Mouse (Mus musculus) myocyte (in vitro differentiated cells): ENCODE results near the gene Lrrc10b.

Experiments used
- CEBPB ChIP-seq: IDR thresholded peaks from 2 replicates; pipeline ENCODE4 v1.6.1; 2011; ENCODE audit warnings: mild to moderate bottlenecking, moderate library complexity; ENCODE audit not compliant: poor library complexity, insufficient read depth, severe bottlenecking
- E2F4 ChIP-seq: IDR thresholded peaks from one replicate; pipeline ENCODE4 v1.6.1; 2011; ENCODE audit warnings: mild to moderate bottlenecking, control low read depth, moderate library complexity; ENCODE audit not compliant: insufficient read depth
- MAX ChIP-seq: IDR thresholded peaks from one replicate; pipeline ENCODE4 v1.6.1; 2011; ENCODE audit warnings: low read depth, mild to moderate bottlenecking, control low read depth
- MYOD1 ChIP-seq, 3 experiments: IDR thresholded peaks; one replicate each; pipeline ENCODE4 v1.6.1; 2011; ENCODE audit warnings: control low read depth in 2 of 3, low read depth in 2 of 3, mild to moderate bottlenecking in 2 of 3, moderate library complexity in 1 of 3; ENCODE audit not compliant: insufficient read length in 2 of 3, control insufficient read depth in 1 of 3
- POLR2A ChIP-seq: IDR thresholded peaks from one replicate; pipeline ENCODE4 v1.6.1; 2011; ENCODE audit warnings: low read depth, mild to moderate bottlenecking, control low read depth, moderate library complexity; ENCODE audit not compliant: insufficient read length
- POLR2AphosphoS2 ChIP-seq: IDR thresholded peaks from one replicate; pipeline ENCODE4 v1.6.1; 2011; ENCODE audit warnings: low read depth, control low read depth; ENCODE audit not compliant: insufficient read length
- TCF12 ChIP-seq: IDR thresholded peaks from one replicate; pipeline ENCODE4 v1.6.1; 2011; ENCODE audit warnings: mild to moderate bottlenecking, control low read depth; ENCODE audit not compliant: poor library complexity, insufficient read depth, severe bottlenecking

- no peak for TF ChIP-seq POLR2A
- no peak for TF ChIP-seq MAX
- TF ChIP-seq CEBPB = no peak
- TF ChIP-seq TCF12 = no peak
- TF ChIP-seq MYOD1 (IDR thresholded peaks at IDR 0.05; ENCODE audit: control insufficient read depth in 1 of 3, insufficient read length in 2 of 3, low read depth in 2 of 3) = no peak
- TF ChIP-seq POLR2AphosphoS2 = no peak
- TF ChIP-seq E2F4 = no peak
These were observed 27.9 kb downstream of the Lrrc10b start for GRCm38 (mm10) chr19:10429371-10429770.
